Mouse (Mus musculus) urinary bladder, postnatal 14 days (tissue): ENCODE data around the gene Gal3st1.
A peak's percentile ranks its signal among the peaks of the same experiment; 100 is the strongest.
"Not testable (repeated sequence)": the region's sequence is repeated elsewhere in the genome, so short reads cannot be mapped to it uniquely, and the experiment has no call there.

Experiments used
- DNase-seq: peaks from one replicate; pipeline ENCODE4 v3.0.0; 2021; ENCODE audit warnings: low spot score

Gal3st1 gene

DNA sequence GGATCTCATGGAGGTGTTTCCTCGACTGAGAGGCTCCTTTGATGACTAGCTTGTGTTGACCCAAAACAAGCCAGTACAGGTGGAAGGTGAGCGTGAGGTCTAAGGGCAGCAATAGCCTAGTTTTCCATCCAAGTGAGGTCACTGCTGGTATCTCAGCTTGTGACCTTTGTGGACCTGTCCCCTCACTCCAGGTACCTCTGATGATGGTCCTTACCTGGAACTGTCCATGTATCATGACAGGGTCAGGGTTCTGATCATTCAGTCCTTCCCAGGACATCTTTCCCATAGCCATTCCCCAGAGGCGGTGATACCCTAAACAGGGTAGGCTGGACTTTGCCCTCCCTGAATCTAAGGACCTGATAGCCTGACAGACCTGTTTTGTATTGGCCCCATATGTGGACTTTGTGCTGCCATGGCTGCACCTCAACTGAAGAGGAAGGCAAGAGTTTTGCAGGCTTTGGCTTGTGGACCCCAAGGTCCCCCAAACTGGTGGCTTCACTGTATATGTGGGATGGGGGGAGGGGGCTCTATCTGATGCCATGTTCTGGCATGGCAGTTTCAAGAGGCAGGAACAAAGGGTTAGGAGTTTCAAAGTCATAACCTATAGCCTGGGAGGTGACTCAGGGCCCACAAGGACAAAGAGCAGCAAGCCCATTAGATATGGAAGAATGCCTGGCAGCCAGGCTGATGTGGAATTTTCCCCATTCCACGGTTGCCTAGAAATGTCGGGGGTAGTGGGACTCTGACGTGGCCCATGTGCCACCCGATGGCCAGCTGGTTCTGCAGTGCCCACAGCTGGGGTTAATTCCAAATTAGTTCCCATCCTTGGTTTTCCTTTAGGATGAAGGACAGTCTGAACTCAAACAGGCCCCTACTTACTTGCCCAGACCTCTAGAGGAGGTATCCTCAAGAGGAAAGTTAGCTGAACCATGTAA lies 894 bp upstream of the Gal3st1 start:
- no peak for DNase-seq

DNA sequence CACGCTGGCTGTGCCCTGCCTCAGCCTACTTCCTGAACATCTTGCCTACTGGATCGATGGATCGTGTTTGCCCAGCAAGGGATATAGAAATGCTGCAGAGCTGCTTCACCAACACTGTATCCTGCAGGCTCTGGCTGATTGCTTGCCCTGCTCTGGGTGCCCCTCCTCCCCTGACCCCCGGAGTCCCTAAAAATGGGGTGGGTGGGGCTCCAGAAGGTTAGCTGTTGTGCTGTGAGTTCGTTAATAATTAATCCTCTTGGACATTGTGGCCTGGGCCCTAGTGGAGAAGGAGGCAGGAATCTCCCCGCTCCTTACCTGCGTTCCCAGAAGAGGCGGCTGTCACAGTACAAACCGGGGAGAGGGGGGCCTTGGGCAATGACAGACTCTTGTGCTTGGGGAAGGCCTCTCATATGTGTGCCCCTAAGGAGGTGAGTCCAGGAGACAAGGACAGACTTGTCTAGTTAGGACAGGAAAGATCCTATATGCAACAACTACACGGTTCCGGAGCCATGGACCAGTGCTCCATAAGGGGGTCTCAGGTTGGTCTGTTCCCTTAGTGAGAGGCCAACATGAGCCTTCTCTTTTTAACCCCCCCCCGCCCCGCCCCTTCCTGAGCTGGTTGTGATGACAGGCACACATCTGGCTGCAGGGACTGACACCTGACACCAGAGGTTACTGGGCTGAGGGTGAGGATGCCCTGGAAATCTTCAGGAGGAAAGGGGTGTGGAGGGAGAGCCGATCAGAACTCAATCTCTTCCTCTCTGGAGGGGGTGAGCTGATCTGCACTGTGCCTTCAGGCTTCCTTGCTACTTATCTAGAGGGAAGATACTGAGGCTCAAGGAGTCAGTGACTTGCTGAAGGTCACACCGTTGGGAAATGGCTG lies 668 bp downstream of the Gal3st1 start:
- DNase-seq = no peak

DNA sequence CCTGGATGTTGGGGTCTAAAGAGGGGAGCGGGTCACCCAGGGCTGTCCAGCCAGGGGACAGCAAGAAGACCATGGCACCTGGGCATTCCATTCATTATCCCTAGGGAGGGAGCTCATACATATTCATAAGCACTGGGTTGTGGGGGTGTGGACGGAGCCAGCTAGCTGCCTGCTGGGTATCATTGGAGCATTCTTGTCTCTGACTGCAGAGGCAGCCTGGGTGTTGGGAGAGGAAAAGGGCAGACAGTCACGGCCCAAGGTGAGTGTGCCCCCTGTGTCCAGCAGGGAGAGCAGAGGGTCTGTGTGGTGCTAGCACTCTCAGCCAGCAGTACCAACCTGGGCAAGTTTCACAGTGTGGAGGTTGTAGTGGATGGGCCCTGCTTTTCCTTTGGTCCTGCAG lies 6.3 kb downstream of the Gal3st1 start:
- DNase-seq = no peak

DNA sequence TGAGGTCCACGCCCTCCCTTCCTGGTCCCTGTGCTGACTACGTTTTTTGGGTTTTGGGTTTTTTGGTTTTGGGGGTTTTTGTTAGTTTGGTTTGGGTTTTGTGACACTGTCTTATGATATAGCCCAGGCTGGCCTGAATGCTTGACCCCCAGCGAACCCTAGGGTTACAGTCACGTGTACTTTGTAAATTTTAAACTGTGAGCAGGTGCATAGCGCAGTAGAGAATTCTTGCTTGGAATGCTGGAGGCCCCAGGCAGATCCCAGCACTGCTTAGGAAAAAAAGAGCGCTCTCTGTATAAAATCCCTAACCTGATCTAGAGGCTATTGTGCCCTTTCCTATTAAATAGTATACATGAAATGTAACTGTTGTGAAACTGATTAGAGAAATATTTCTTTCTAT lies 9.7 kb downstream of the Gal3st1 start:
- DNase-seq = no peak

DNA sequence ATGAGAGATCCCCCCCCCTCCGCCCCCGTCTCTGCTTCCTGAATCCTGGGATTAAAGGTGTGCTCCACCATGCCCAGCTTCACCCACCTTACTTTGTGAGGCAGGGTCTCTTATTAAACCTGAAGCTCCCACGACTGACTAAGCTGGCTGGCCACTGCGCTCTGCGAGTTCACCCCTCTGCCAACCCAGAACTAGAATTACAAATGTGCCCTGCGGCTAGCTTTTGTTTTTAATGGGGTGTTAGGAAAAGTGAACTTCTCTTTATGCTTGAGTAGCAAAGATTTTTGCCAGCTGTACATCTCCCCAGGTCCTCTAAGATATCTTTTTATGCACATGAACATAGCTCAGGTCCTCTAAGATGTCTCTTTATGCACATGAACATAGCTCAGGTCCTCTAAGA lies 10.5 kb downstream of the Gal3st1 start:
- DNase-seq = no peak

DNA sequence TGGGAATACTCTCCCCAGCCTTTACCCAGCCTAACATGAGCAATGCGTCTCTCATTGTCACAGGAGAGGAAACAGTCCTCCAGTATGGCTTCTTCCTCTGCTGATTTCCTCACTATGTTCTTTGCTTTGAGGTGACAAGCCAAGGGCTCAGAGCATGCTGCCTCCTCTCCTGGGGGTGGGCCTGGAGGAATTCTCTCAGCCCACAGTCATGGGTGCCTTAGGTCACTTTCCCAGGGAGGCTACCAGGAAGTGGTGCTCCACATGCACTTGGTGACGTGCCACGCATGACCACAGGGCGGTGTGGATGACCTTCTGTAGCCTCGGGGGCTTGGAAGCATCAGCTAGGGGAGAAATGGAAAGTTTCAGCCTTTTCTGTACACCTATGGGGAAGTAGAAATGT lies 12.1 kb downstream of the Gal3st1 start:
- no peak for DNase-seq

DNA sequence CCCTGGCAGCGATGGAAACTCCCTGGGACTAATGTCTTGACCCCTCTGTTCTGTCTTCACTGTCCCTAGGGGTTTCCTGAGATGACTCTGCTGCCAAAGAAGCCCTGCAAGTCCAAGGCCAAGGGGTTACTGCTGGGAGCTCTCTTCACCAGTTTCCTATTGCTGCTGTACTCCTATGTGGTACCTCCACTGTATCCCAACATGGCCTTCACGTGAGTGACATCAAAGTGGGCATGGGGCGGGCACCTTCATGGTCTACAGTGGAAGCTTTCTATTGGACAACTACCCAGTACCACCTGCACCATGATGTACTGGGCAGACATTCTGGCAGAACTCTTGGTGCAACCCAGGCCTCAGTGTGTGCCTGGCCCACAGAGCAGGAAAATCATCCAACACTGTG lies 13.4 kb downstream of the Gal3st1 start:
- no peak for DNase-seq

DNA sequence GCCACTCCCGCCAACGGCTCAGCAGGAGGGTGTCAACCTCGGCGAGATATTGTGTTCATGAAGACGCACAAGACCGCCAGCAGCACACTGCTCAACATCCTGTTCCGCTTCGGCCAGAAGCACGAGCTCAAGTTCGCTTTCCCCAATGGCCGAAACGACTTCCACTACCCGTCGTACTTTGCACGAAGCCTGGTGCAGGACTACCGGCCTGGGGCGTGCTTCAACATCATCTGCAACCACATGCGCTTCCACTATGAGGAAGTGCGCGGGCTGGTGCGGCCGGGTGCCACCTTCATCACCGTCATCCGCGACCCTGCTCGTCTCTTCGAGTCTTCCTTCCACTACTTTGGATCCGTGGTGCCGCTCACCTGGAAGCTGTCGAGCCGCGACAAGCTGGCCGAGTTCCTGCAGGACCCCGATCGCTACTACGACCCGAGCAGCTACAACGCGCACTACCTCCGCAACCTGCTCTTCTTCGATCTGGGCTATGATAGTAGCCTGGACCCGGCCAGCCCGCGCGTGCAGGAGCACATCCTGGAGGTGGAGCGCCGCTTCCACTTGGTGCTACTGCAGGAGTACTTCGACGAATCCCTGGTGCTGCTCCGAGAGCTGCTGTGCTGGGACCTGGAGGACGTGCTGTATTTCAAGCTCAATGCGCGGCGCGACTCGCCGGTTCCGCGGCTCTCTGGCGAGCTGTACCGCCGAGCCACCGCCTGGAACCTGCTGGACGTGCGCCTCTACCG lies 14.7 kb downstream of the Gal3st1 start:
- no peak for DNase-seq

DNA sequence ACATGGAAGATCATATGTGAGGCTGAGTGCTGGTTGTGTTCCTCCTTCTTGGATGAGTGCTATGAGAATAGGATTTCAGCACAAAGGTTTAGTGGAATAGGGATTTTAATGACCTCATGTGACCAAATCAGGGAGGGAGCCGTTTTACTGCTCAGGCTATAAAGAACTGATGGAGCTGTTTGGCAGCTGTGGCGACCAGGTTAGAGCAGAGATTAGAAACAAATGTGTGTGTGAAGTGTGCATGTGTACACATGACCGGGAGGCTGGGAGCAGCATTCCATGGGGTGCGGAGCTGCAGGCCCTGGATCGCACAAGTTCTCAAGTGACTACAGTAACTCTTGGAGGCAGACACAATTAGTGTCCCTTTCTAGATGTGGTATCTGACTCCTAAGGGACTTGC lies 16.1 kb downstream of the Gal3st1 start:
- DNase-seq = no peak

DNA sequence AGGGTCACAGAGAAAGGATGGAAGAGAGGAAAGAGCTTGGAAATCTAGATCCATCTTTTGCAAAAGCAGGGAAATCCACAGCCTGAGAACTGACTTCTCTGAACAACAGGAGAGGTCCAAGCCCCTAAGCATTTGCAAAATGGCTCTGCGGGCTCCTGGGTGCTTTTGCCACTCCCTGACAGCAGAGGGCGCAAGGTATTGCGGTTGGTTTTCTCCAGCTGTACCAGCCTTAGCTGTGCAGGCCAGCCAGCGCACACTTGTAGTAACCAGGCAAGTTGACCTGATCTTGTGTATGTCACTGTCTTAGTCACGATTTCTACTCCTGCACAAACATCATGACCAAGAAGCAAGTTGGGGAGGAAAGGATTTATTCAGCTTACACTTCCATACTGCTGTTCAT lies 18.2 kb downstream of the Gal3st1 start:
- peak; percentile 68 for DNase-seq

DNA sequence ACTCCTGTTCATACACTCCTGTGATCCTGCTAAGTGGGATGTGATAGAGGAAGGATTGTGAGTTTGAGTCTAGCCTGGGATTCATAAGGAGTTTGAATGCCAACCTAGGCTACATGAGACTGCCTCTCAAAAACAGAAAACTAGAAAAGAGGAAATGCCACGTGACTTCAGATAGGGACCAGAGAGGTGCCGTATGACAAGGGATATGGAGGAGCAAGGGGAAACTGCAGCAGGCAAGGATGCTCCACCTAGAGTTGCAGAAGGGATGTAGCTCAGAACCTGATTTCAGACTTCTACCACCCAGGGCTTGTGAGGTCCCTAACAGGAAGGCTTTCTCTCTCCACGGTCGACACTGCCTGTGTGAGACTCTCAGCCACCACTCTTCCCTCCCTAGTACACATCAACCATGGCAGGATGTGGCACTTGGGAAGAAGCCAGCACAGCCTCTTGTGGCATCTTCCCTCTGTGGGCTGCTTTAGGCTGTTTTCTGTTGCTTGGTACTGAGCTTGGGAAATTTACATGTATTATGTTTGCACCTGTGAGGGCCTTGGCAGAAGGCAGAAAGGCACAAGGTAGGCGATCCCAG lies 21.9 kb downstream of the Gal3st1 start:
- DNase-seq = no peak

DNA sequence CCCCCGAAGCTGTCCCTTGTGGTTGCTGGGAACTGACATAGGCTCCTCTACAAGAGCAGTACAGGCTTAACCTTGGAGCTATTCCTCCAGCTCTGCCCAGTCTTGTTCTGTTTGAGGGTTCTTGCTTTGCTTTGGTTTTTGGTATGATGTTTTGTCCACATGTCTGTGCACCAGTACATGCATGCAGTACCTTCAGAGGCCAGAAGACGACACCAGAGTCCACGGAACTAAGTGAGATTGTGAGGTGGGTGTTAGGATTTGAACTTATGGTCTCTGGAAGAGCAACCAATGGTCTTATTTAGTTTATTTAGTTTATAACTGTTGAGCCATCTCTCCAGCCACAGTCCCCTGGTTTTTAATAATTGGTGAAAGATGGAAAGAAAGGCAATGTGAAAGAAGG lies 23.0 kb downstream of the Gal3st1 start:
- no peak for DNase-seq

DNA sequence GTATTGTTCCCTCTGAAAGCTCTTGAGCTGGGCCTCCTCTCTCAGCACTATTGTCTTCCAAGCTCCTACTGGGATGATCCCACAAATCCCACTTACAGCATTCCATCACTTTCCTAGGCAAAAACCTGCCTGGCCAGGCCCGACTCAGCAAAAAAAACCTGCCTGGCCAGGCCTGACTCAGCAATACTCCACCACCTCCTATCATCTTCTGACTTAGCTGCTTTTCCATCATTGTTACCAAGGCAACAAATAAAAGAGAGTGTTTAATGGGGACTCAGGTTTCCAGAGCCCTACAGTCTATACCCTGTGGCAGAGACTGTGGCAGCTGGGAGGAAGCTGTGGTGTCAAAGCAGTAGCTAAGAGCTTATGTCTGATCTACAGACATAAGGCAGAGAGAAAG lies 29.2 kb downstream of the Gal3st1 start:
- no peak for DNase-seq

DNA sequence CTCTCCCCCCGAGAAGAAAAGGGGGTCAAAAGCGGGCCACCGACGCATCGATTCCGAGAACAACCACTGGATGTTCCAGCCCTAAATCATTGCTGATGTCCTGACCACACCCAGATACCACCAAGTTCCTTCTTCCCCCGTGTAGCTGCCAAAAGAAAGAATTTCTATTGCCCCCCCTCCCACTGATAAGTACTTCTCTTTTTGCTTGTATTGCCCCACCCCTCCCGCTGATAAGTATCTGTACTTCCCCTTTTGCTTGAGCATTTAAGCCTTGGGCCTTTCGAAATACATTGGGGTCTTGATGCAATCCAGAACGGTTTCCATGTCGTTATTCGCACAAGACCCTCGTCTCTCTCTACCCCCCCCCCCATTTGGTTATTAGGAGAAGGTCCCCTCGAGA lies 32.4 kb downstream of the Gal3st1 start:
- not testable (repeated sequence) for DNase-seq

DNA sequence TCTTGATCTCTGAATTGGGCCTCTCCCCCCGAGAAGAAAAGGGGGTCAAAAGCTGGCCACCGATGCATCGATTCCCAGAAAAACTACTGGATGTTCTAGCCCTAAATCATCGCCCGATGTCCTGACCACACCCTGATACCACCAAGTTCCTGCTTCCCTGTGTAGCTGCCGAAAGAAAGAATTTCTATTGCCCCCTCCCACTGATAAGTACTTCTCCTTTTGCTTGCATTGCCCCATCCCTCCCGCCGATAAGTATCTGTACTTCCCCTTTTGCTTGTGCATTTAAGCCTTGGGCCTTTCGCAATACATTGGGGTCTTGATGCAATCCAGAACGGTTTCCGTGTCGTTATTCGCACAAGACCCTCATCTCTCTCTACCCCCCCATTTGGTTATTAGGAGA lies 38.7 kb downstream of the Gal3st1 start:
- not testable (repeated sequence) for DNase-seq

DNA sequence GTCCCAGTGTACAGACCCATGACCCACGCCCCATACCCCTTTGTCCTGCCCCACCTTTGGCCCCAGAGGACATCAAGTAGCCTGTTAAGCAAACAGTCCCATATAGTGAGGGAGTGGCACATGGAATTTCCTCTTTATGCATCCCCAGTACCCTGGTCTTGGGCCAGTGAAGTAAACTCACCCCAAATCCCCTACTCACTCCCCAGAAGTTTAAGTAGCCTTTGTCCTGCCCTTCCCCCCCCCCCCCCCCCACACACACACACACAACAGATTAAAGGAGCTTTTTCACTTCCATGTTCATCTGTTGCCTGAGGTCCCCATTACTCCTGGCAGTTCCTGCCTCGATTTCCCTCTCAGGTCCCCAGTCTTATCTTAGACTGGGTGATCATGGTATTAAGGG lies 39.9 kb downstream of the Gal3st1 start:
- DNase-seq = no peak

DNA sequence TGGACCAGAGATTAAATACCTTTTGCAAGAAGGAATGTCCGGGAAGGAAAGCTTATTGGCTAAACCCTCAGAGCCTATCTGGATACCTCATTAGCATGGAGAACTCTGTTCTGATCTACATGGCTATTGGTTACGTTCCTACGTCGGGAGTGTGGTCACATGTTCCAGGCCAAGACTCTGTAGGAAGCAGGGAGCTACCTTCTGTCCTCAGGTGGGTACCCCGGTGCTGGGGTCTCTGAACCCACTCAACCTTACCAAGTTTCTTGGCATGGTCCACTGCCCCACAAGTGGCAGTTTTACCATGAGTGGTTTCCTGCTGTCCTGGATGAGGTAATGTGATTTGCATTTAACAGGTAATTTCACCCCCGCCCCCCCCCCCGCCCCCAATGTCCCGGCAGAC lies 43.6 kb downstream of the Gal3st1 start:
- no peak for DNase-seq

DNA sequence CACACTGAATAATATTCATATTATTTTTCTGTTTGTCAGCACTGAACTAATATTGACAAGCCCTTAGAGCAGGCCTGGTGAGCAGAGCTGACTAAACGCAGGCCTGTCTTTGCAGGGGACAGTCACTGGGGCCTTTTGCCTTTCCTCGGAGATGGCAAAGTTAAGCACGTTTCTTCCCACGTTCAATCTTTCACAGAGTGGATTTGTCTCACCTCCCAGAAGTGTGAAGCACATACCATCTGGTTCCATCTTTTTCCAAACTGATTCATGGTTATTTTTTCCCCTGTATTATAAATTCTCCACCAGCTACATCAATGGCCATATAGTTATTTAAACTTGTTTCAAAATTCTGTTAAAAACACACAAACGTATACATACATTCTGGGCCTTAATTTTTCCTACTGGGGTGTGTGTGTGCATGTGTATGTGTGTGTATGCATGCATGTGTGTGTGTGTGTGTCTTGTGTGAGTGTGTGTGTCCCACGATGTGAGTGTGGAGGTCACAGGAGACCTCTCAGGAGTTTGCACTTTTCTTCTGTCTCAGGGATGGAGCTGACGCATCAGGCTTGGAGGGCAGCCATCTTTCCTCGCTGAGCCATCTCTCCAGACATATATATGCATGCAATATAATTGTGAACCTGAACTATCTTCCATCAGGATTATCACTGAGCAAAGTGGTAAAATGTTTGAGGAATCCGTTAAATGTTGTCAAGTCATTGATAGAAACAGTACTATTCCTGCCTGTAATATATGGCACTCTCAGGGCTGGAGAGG lies 44.3 kb downstream of the Gal3st1 start:
- DNase-seq = no peak

DNA sequence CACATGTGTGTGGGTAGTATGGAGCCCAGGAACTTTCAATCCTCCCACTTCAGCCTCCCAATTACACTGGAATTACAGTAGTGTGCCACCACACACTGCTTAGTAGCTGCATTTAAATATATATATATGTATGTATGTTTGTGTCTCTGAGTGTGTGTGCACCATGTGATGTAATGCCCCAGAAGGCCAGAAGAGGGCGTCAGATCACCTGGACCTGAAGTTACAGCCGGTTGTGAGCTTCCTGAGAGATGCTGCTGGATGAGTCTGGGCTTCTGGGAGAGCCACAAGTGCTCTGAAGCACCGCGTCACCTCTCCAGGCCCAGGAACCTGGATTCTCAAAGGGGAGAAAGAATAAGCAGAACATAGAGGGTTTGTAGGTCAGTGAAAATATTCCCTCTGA lies 45.9 kb downstream of the Gal3st1 start:
- no peak for DNase-seq

DNA sequence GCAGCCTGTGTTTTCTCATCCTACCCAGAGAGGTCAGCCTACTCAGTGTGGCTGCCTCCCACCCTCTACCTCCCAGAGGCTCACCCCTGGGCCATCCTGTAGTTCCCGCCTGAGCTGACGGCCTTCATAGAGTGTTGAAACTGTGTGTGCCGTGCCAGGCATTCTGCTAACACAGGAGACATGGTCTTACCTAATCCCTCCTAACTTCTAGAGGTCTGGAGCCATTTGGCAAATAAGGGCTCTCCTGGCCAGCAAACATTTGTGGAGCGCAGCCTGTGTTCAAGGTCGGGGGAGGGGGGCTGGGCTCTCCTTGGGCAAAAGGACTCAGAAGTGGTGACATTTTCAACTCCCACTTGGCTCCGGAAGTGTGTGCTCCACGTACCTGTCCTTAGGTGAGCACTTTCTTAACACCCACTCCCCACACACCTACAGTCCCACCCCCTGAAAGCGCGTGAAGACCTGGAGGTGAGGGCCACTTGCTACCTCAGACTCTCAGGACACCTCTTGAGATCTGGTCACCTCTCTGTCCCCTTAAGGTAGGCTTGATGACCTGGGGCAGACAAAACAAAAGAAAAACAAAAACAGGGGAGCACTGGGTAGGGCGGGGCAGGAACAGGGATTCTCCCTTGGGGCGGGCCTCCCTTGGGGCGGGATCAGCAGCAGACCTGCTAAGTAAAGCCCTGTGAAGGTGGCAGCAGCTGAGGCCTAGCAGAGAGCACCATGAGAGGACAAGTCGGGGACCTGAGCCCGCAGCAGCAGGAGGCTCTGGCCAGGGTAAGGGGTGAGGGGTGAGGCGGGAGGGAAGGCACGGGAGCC lies 47.9 kb downstream of the Gal3st1 start, which contains the start of gene Sec14l4:
Sec14l4 (plus strand) TSS at position 337 of the 816 bp plus-strand sequence.
- no peak for DNase-seq
